Mouse (Mus musculus): ENCODE measurements around the gene Olfr320. TPM values are rescaled to one million over a fixed set of nuclear protein-coding genes. Genes with fewer than 3 reads are reported as not detected.

The Olfr320 gene
- polyA plus RNA-seq (2017; shearing (Covaris generic)): not detected

DNA sequence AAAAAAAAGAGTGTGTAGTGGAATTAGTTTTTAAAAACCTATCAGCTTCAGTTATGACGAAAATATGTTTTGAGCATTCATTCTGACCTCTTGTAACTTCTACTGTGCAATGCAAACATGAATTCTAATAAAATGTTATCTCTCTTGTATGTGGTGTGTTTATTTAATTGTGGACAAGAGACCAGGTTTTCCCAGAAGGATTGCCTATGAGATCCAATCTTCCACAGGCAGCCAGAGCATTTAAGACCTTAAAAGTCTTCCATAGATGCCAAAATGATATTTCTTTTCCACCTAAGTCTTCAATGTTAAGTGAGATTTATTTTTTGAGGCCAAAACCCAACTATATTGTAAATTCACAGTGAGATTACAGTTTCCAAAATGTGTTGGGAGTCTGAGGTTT is at the start of gene Olfr320:
TSS of gene Olfr320 (plus strand) at position 301 of the 400 bp plus-strand sequence.

GRCm38 (mm10) chr11:58640272-58640867 is 40.5 kb upstream of the Olfr320 start, which contains the start of gene Trim58:
Gene Trim58 (plus strand): TSS chr11:58640465.

DNA sequence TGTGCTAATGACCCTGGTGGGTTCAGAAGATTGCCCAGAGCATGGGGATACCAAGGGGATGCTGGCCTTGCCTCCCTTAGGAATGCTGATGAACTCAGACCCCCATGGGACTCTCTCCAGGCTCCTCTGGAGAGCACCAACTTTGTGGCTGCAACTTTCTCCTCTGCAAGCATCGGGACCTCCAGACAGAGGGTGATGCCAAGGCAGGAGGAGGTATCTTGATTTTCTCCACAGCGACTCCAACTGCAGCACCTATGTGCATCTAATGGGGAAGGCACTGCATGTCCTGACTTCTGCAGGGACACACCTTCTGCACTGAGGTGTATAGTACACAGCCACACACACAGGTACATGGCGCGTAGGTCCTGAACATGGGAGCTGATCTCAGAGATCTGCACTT is 22.3 kb upstream of the Olfr320 start, which contains the start of gene Olfr322:
TSS of gene Olfr322 (plus strand) at position 187 of the 400 bp plus-strand sequence.

GRCm38 (mm10) chr11:58698862-58699261 is 18.0 kb downstream of the Olfr320 start, which contains the start of gene Olfr319:
Gene Olfr319 (plus strand): TSS chr11:58699162.

GRCm38 (mm10) chr11:58723914-58724313 is 43.0 kb downstream of the Olfr320 start, which contains the start of gene Olfr318:
Gene Olfr318 (minus strand): TSS chr11:58724014.

Other genes with a start within 250 kb of the Olfr320 start
- gene Gm12253, start 248.5 kb upstream of the Olfr320 start, polyA plus RNA-seq (2017; shearing (Covaris generic)): 0.84 TPM
- not detected for gene Lypd9, start 228.2 kb upstream of the Olfr320 start, polyA plus RNA-seq (2017; shearing (Covaris generic))
- gene Olfr30, start 218.8 kb upstream of the Olfr320 start, polyA plus RNA-seq (2017; shearing (Covaris generic)): not detected
- not detected for gene Olfr332, start 188.5 kb upstream of the Olfr320 start, polyA plus RNA-seq (2017; shearing (Covaris generic))
- gene Olfr331, start 178.5 kb upstream of the Olfr320 start, polyA plus RNA-seq (2017; shearing (Covaris generic)): not detected
- gene Olfr330, start 146.3 kb upstream of the Olfr320 start, polyA plus RNA-seq (2017; shearing (Covaris generic)): 0.99 TPM
- not detected for gene Olfr329-ps, start 134.7 kb upstream of the Olfr320 start, polyA plus RNA-seq (2017; shearing (Covaris generic))
- gene Olfr328, start 125.5 kb upstream of the Olfr320 start, polyA plus RNA-seq (2017; shearing (Covaris generic)): 0.18 TPM
- 0.37 TPM for gene Olfr224, start 110.5 kb upstream of the Olfr320 start, polyA plus RNA-seq (2017; shearing (Covaris generic))
- not detected for gene Olfr325, start 103.4 kb upstream of the Olfr320 start, polyA plus RNA-seq (2017; shearing (Covaris generic))
- gene Olfr324, start 86.0 kb upstream of the Olfr320 start, polyA plus RNA-seq (2017; shearing (Covaris generic)): not detected
- gene 2210407C18Rik, start 65.0 kb upstream of the Olfr320 start, polyA plus RNA-seq (2017; shearing (Covaris generic)): not detected
- not detected for gene Olfr323, start 50.6 kb upstream of the Olfr320 start, polyA plus RNA-seq (2017; shearing (Covaris generic))
- gene Trim58, start 40.6 kb upstream of the Olfr320 start, polyA plus RNA-seq (2017; shearing (Covaris generic)): not detected
- gene Olfr322, start 22.3 kb upstream of the Olfr320 start, polyA plus RNA-seq (2017; shearing (Covaris generic)): not detected
- not detected for gene Olfr319, start 18.1 kb downstream of the Olfr320 start, polyA plus RNA-seq (2017; shearing (Covaris generic))
- 0.18 TPM for gene Olfr318, start 42.9 kb downstream of the Olfr320 start, polyA plus RNA-seq (2017; shearing (Covaris generic))
- gene Olfr317, start 58.1 kb downstream of the Olfr320 start, polyA plus RNA-seq (2017; shearing (Covaris generic)): not detected
- 0.16 TPM for gene Olfr316, start 71.6 kb downstream of the Olfr320 start, polyA plus RNA-seq (2017; shearing (Covaris generic))
- gene Olfr315, start 92.1 kb downstream of the Olfr320 start, polyA plus RNA-seq (2017; shearing (Covaris generic)): not detected
- 0.28 TPM for gene Olfr314, start 101.9 kb downstream of the Olfr320 start, polyA plus RNA-seq (2017; shearing (Covaris generic))
- not detected for gene Fam183b, start 120.9 kb downstream of the Olfr320 start, polyA plus RNA-seq (2017; shearing (Covaris generic))
- gene Olfr313, start 133.9 kb downstream of the Olfr320 start, polyA plus RNA-seq (2017; shearing (Covaris generic)): not detected
- gene Olfr312, start 148.1 kb downstream of the Olfr320 start, polyA plus RNA-seq (2017; shearing (Covaris generic)): 0.13 TPM
- 0.23 TPM for gene Olfr311, start 158.2 kb downstream of the Olfr320 start, polyA plus RNA-seq (2017; shearing (Covaris generic))
- gene Gm12258, start 166.1 kb downstream of the Olfr320 start, polyA plus RNA-seq (2017; shearing (Covaris generic)): 2.9 TPM
- gene 2810021J22Rik, start 186.1 kb downstream of the Olfr320 start, polyA plus RNA-seq (2017; shearing (Covaris generic)): 1.9 TPM
- 1.5 TPM for gene Zfp39, start 223.1 kb downstream of the Olfr320 start, polyA plus RNA-seq (2017; shearing (Covaris generic))
- 0.44 TPM for gene Btnl10, start 236.8 kb downstream of the Olfr320 start, polyA plus RNA-seq (2017; shearing (Covaris generic))